Mouse (Mus musculus) small intestine, adult 10 weeks (tissue): ENCODE measurements around the gene Obsl1. TPM values are rescaled to one million over a fixed set of nuclear protein-coding genes. Genes with fewer than 3 reads are reported as not detected.

Experiments used
- polyA plus RNA-seq: library from polyadenylated mRNA; stranded (reverse); fragments of 350-450 nt; fragmentation: Illumina TruSeq; extraction: RNeasy Lipid Tissue Mini Kit (QIAGEN cat#74804); gene quantifications from one replicate; pipeline ENCODE4 v1.2.3, GENCODE M21; 2014; ENCODE audit warnings: low replicate concordance

The Obsl1 gene
- polyA plus RNA-seq, result not detected

GRCm38 (mm10) chr1:75505956-75506831, at the start of gene Obsl1:
Gene Obsl1 (minus strand): TSS chr1:75506452.

GRCm38 (mm10) chr1:75545965-75546956, 40.0 kb upstream of the Obsl1 start, which contains the start of gene Slc4a3:
Gene Slc4a3 (plus strand): TSS chr1:75546266.

GRCm38 (mm10) chr1:75521321-75522031, 15.2 kb upstream of the Obsl1 start, which contains the start of gene Stk11ip:
Gene Stk11ip (plus strand): TSS chr1:75521529.

GRCm38 (mm10) chr1:75507006-75507405, 754 bp upstream of the Obsl1 start, which contains the start of gene Inha:
Gene Inha (plus strand): TSS chr1:75507077.

GRCm38 (mm10) chr1:75478916-75479634, 27.2 kb downstream of the Obsl1 start, which contains the start of the genes Chpf and Tmem198:
Gene Chpf (minus strand): TSS chr1:75479307.
Gene Tmem198 (plus strand): TSS chr1:75479532.

GRCm38 (mm10) chr1:75450314-75451005, 55.8 kb downstream of the Obsl1 start, which contains the start of gene Asic4:
Gene Asic4 (plus strand): TSS chr1:75450436.

GRCm38 (mm10) chr1:75435475-75436328, 70.5 kb downstream of the Obsl1 start, which contains the start of gene Gmppa:
Gene Gmppa (plus strand): TSS chr1:75435930.

Other genes starting within 250 kb of the Obsl1 start
- gene Ptprn, start 241.9 kb downstream of the Obsl1 start, polyA plus RNA-seq, result not detected
- gene Resp18, start 228.0 kb downstream of the Obsl1 start, polyA plus RNA-seq, result 2.4 TPM
- 1.3 TPM for gene Dnpep, start 188.5 kb downstream of the Obsl1 start, polyA plus RNA-seq
- 0.97 TPM for gene Des, start 146.1 kb downstream of the Obsl1 start, polyA plus RNA-seq
- 1.9 TPM for gene Speg, start 131.2 kb downstream of the Obsl1 start, polyA plus RNA-seq
- gene Gmppa, start 70.5 kb downstream of the Obsl1 start, polyA plus RNA-seq, result 5.8 TPM
- not detected for gene Asic4, start 56.0 kb downstream of the Obsl1 start, polyA plus RNA-seq
- not detected for gene Chpf, start 27.1 kb downstream of the Obsl1 start, polyA plus RNA-seq
- gene Tmem198, start 26.9 kb downstream of the Obsl1 start, polyA plus RNA-seq, result not detected
- not detected for gene Inha, start 625 bp upstream of the Obsl1 start, polyA plus RNA-seq
- 1.0 TPM for gene Stk11ip, start 15.1 kb upstream of the Obsl1 start, polyA plus RNA-seq
- gene Slc4a3, start 39.8 kb upstream of the Obsl1 start, polyA plus RNA-seq, result 0.07 TPM